Comparison of ENCODE assay signal across 20 mouse cellular contexts in the genomic region with DNA sequence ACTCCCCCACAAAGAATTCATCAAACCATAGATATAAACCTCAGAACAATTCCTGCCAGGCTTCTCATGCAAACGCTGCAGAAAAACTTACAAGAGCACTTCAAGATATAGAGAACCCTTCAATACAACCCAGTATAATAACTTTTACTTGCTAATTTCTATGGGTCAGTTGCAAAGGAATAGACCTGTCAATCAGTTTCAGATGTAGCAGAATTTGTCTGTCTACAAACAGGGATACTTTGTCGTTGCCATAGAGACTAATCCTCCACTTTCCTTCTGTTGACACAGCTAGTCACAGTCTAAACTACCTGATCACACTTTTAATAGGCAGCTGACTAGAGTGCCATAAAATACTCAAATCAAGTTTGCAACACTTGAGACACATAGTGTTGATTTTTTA.
DNase-seq lines count a peak whose midpoint lies in the region; ATAC-seq lines count a peak whose summit lies in the region.
"Had no signal": no experiment of that assay in that cellular context is flagged by ENCODE, and none has a peak within 500 bp of the region (broad histone marks: within the 10 kb centered on the region; RNA-seq: fewer than 3 reads in every experiment).

No protein-coding gene starts in this region.

- H3K9ac ChIP-seq in hindbrain, embryonic 12.5 days = no peak overlapping the region
- H3K9ac ChIP-seq in midbrain, embryonic 15.5 days = no peak overlapping the region
- H3K9ac ChIP-seq: embryonic facial prominence, embryonic 12.5 days; liver, embryonic 13.5 days; neural tube, embryonic 13.5 days had no signal

- ATAC-seq in hindbrain, embryonic 12.5 days (ENCODE audit: low FRiP score) = peak; percentile 87
- ATAC-seq in midbrain, embryonic 15.5 days (replicated peaks) = peak; percentile 91
- no peak for ATAC-seq in megakaryocyte, adult 5-6 weeks (ENCODE audit: poor library complexity, severe bottlenecking)
- ATAC-seq in megakaryocyte-erythroid progenitor cell, adult 5-6 weeks (replicated peaks; ENCODE audit: low FRiP score, low TSS enrichment, poor library complexity, severe bottlenecking) = no peak
- ATAC-seq: lung, postnatal 0 days had no signal

- H3K27me3 ChIP-seq in hindbrain, embryonic 12.5 days = no peaks in the 10 kb centered on the region
- 0 out of 2 replicates have a peak, but pooled peaks cover 4% of the 10 kb centered on the region for H3K27me3 ChIP-seq in midbrain, embryonic 15.5 days (replicated peaks)
- H3K27me3 ChIP-seq: embryonic facial prominence, embryonic 12.5 days; liver, embryonic 13.5 days; megakaryocyte, embryonic 14.5 days; neural tube, embryonic 13.5 days had no signal

- H3K9me3 ChIP-seq in hindbrain, embryonic 12.5 days (replicated peaks) = no peaks in the 10 kb centered on the region
- H3K9me3 ChIP-seq in midbrain, embryonic 15.5 days = no peaks in the 10 kb centered on the region
- H3K9me3 ChIP-seq: embryonic facial prominence, embryonic 12.5 days; limb, embryonic 10.5 days; liver, embryonic 13.5 days; megakaryocyte, embryonic 14.5 days; neural tube, embryonic 13.5 days had no signal

- 23% methylated on average over 2 of the region's 2 CpGs for WGBS in hindbrain, embryonic 12.5 days
- WGBS in midbrain, embryonic 15.5 days = 3% methylated on average over 2 of the region's 2 CpGs

- no peaks in the 10 kb centered on the region for H3K36me3 ChIP-seq in hindbrain, embryonic 12.5 days
- H3K36me3 ChIP-seq in midbrain, embryonic 15.5 days (replicated peaks) = no peaks in the 10 kb centered on the region
- H3K36me3 ChIP-seq: embryonic facial prominence, embryonic 12.5 days; limb, embryonic 10.5 days; liver, embryonic 13.5 days; neural tube, embryonic 13.5 days had no signal

- 0 out of 2 replicates have a peak, but pooled peaks cover 4% of the 10 kb centered on the region for H3K4me1 ChIP-seq in hindbrain, embryonic 12.5 days
- no peaks in the 10 kb centered on the region for H3K4me1 ChIP-seq in midbrain, embryonic 15.5 days
- H3K4me1 ChIP-seq: embryonic facial prominence, embryonic 12.5 days; limb, embryonic 10.5 days; liver, embryonic 13.5 days; megakaryocyte, embryonic 14.5 days; neural tube, embryonic 13.5 days had no signal

- no peak overlapping the region for H3K4me2 ChIP-seq in hindbrain, embryonic 12.5 days (replicated peaks)
- H3K4me2 ChIP-seq in midbrain, embryonic 15.5 days = no peak overlapping the region
- H3K4me2 ChIP-seq: embryonic facial prominence, embryonic 12.5 days; heart, embryonic 11.5 days; liver, embryonic 13.5 days; neural tube, embryonic 13.5 days had no signal

- no peak overlapping the region for H3K27ac ChIP-seq in hindbrain, embryonic 12.5 days
- no peak overlapping the region for H3K27ac ChIP-seq in midbrain, embryonic 15.5 days
- H3K27ac ChIP-seq: embryonic facial prominence, embryonic 12.5 days; limb, embryonic 10.5 days; liver, embryonic 13.5 days; neural tube, embryonic 13.5 days had no signal

- peak; percentile 80 for DNase-seq in embryo, embryonic 10 days (ENCODE audit: low spot score)
- peak; percentile 31 for DNase-seq in embryo, embryonic 9.5 days (ENCODE audit: extremely low spot score)
- no peak for DNase-seq in cerebellum, adult 11-12 months
- DNase-seq: adrenal gland, postnatal 14 days; cerebellum, adult 9-10 months; gastrocnemius, postnatal 36 days; heart, postnatal 4 days; kidney, adult 18-20 months; kidney, postnatal 25 days; liver, embryonic 13.5 days had no signal

- no peak overlapping the region for H3K4me3 ChIP-seq in hindbrain, embryonic 12.5 days
- H3K4me3 ChIP-seq in midbrain, embryonic 15.5 days = no peak overlapping the region
- H3K4me3 ChIP-seq: embryonic facial prominence, embryonic 12.5 days; limb, embryonic 10.5 days; liver, embryonic 13.5 days; megakaryocyte, embryonic 14.5 days; neural tube, embryonic 13.5 days had no signal

Comparison
In these comparisons a context has a peak if more than half of its experiments do, and no peak if none do; other contexts are left out.
1. ATAC-seq: peak in hindbrain, embryonic 12.5 days (single experiment) and midbrain, embryonic 15.5 days (single experiment); none in megakaryocyte, adult 5-6 weeks (single experiment) and megakaryocyte-erythroid progenitor cell, adult 5-6 weeks (single experiment).